Mouse (Mus musculus): ENCODE data around the gene Ecm2. TPM values are rescaled to one million over a fixed set of nuclear protein-coding genes. Genes with fewer than 3 reads are reported as not detected.

Gene Ecm2
- polyA plus RNA-seq, 1 experiment: 0.04 TPM

DNA sequence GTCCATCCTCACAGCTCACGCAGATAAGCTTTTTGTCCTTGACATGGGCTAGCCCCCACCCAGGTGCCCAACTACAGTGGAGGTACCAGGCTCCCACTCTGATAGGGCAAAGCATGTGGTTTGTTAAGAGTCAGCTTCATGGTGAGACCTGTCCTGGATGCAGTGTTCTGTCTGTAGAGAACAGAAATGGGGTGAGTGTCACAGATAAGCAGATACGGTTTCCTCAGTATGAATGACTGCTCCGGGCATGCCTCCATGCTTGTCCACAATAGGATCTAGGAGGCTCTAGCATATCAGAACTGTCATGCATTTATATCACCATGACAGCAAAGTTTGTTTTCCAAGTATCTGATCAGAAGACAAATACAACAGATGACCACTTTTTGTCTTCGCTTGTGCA is 38.7 kb upstream of the Ecm2 start:
- H3K4me3 ChIP-seq (ENCODE audit: insufficient read depth, poor library complexity, severe bottlenecking): no peak overlapping the region
- no peak for TF ChIP-seq CEBPB (IDR thresholded peaks at IDR 0.05; ENCODE audit: low read depth)
- TF ChIP-seq MYOD1 (IDR thresholded peaks at IDR 0.05; ENCODE audit: control insufficient read depth, insufficient read length, low read depth): no peak
- TF ChIP-seq CTCF (IDR thresholded peaks at IDR 0.05; ENCODE audit: control insufficient read depth, insufficient read depth, insufficient read length): no peak
- no peak for TF ChIP-seq MAX (IDR thresholded peaks at IDR 0.05)
- TF ChIP-seq USF1 (IDR thresholded peaks at IDR 0.05; ENCODE audit: low read depth): no peak
- TF ChIP-seq FOSL1 (IDR thresholded peaks at IDR 0.05; ENCODE audit: insufficient read depth, low read length, poor library complexity, severe bottlenecking): no peak
- TF ChIP-seq MYOG (IDR thresholded peaks at IDR 0.05; ENCODE audit: control insufficient read depth, extremely low read depth, insufficient read length): no peak
- H3K27me3 ChIP-seq (ENCODE audit: control insufficient read depth, insufficient read depth, insufficient read length): no peaks in the 10 kb centered on the region
- H3ac ChIP-seq (ENCODE audit: control insufficient read depth, insufficient read length, low read depth): no peak overlapping the region
- H3K79me2 ChIP-seq (ENCODE audit: control insufficient read depth, insufficient read depth): no peaks in the 10 kb centered on the region
- H3K36me3 ChIP-seq (ENCODE audit: control insufficient read depth, insufficient read depth): peaks cover 33% of the 10 kb centered on the region
- H3K79me3 ChIP-seq (ENCODE audit: low read depth): no peaks in the 10 kb centered on the region

DNA sequence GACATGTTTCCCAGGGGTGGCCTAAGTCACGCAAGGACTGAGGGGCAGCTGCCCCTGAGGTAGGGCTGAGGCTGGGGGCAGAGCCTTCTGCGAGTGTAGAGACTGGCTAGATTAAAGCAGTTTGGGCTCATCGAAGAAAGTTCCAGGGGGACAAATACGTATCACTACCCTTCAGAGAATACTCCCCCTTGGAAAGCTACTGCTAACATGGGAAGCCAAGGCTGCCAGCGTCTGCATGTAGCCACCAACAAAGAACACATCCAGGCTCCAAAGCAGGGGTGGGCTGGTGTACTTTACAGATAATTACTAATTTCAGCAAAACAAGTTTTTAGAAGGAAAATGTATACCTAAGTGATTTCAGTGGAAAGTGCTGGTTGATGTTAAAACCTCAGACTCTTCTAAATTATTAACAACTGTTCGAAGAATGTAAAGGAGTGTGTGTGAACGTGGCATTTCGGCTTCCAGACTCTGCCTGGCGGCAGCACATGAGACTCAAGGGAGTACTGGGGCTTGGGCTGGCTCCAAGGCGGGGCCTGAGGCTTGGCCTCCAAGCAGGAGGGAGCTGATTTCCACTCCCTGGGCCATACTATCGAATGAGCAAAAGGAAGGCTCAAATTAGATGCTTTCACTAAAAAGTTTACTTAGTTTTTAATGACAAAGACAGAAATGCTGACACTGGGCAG is 38.1 kb upstream of the Ecm2 start:
- no peak for TF ChIP-seq MYOG (IDR thresholded peaks at IDR 0.05; ENCODE audit: control insufficient read depth, extremely low read depth, insufficient read length)
- no peak for TF ChIP-seq USF1 (IDR thresholded peaks at IDR 0.05; ENCODE audit: low read depth)
- no peak for TF ChIP-seq MAX (IDR thresholded peaks at IDR 0.05)
- TF ChIP-seq FOSL1 (IDR thresholded peaks at IDR 0.05; ENCODE audit: insufficient read depth, low read length, poor library complexity, severe bottlenecking): no peak
- TF ChIP-seq MYOD1 (IDR thresholded peaks at IDR 0.05; ENCODE audit: control insufficient read depth, insufficient read length, low read depth): no peak
- TF ChIP-seq CEBPB (IDR thresholded peaks at IDR 0.05; ENCODE audit: low read depth): no peak
- no peak for TF ChIP-seq CTCF (IDR thresholded peaks at IDR 0.05; ENCODE audit: control insufficient read depth, insufficient read depth, insufficient read length)
- no peaks in the 10 kb centered on the region for H3K79me3 ChIP-seq (ENCODE audit: low read depth)

DNA sequence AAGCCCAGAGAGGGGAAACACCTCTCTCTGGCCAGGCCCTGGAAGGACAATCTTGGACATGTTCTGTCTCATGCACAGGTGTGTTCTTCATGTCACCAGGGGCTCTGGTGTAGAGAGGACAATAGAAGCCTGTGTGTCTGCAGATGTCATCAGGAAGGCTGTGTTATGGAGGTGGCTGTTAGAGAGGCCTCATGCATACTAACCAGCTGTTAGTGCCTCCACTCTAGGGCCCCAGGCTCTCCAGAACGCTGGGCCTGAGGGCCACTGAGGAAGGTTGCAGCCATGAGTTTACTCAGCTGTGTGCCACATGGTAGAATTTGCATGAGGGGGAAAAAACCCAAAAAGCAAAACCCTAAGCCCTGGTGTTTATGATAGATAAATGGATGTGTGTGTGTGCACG is 37.0 kb upstream of the Ecm2 start:
- TF ChIP-seq MYOD1 (IDR thresholded peaks at IDR 0.05; ENCODE audit: control insufficient read depth, insufficient read length, low read depth) (no peak), MYOG (IDR thresholded peaks at IDR 0.05; ENCODE audit: control insufficient read depth, extremely low read depth, insufficient read length) (no peak), MAX (IDR thresholded peaks at IDR 0.05) (no peak), USF1 (IDR thresholded peaks at IDR 0.05; ENCODE audit: low read depth) (no peak), CEBPB (IDR thresholded peaks at IDR 0.05; ENCODE audit: low read depth) (no peak), CTCF (IDR thresholded peaks at IDR 0.05; ENCODE audit: control insufficient read depth, insufficient read depth, insufficient read length) (no peak), FOSL1 (IDR thresholded peaks at IDR 0.05; ENCODE audit: insufficient read depth, low read length, poor library complexity, severe bottlenecking) (no peak)
- H3K4me3 ChIP-seq (ENCODE audit: insufficient read depth, poor library complexity, severe bottlenecking): no peak overlapping the region
- peaks cover 19% of the 10 kb centered on the region for H3K36me3 ChIP-seq (ENCODE audit: control insufficient read depth, insufficient read depth)
- H3ac ChIP-seq (ENCODE audit: control insufficient read depth, insufficient read length, low read depth): no peak overlapping the region
- no peaks in the 10 kb centered on the region for H3K27me3 ChIP-seq (ENCODE audit: control insufficient read depth, insufficient read depth, insufficient read length)
- H3K79me2 ChIP-seq (ENCODE audit: control insufficient read depth, insufficient read depth): no peaks in the 10 kb centered on the region
- no peaks in the 10 kb centered on the region for H3K79me3 ChIP-seq (ENCODE audit: low read depth)

More for the DNA sequence above, 38.1 kb upstream of the Ecm2 start:
- Histone ChIP-seq H3K79me2 (ENCODE audit: control insufficient read depth, insufficient read depth) (no peaks in the 10 kb centered on the region), H3K4me3 (ENCODE audit: insufficient read depth, poor library complexity, severe bottlenecking) (no peak overlapping the region), H3K27me3 (ENCODE audit: control insufficient read depth, insufficient read depth, insufficient read length) (no peaks in the 10 kb centered on the region), H3K36me3 (ENCODE audit: control insufficient read depth, insufficient read depth) (peaks cover 27% of the 10 kb centered on the region), H3ac (ENCODE audit: control insufficient read depth, insufficient read length, low read depth) (no peak overlapping the region)

DNA sequence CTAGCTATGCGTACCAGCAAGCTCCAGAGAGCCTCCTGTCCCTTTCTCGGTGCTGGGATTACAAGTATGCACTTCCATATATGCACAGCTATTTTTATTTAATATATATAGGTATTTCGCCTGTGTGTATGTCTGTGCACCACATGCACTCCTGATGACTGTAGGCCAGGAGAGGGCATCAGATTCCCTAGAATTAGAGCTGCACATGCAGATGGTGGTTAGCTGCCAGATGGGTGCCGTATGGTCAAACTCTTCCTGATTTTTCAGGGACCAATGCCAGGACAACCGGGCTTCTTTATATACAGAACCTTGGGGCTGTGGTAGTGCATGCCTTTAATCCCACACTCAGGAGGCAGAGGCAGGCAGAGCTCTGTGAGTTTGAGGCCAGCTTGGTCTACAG is 35.6 kb upstream of the Ecm2 start:
- Histone ChIP-seq H3K79me2 (ENCODE audit: control insufficient read depth, insufficient read depth) (no peaks in the 10 kb centered on the region), H3K4me3 (ENCODE audit: insufficient read depth, poor library complexity, severe bottlenecking) (no peak overlapping the region), H3K36me3 (ENCODE audit: control insufficient read depth, insufficient read depth) (peaks cover 12% of the 10 kb centered on the region), H3K27me3 (ENCODE audit: control insufficient read depth, insufficient read depth, insufficient read length) (no peaks in the 10 kb centered on the region), H3K79me3 (ENCODE audit: low read depth) (no peaks in the 10 kb centered on the region), H3ac (ENCODE audit: control insufficient read depth, insufficient read length, low read depth) (no peak overlapping the region)
- no peak for TF ChIP-seq MAX (IDR thresholded peaks at IDR 0.05)
- TF ChIP-seq USF1 (IDR thresholded peaks at IDR 0.05; ENCODE audit: low read depth): no peak
- no peak for TF ChIP-seq MYOG (IDR thresholded peaks at IDR 0.05; ENCODE audit: control insufficient read depth, extremely low read depth, insufficient read length)
- TF ChIP-seq MYOD1 (IDR thresholded peaks at IDR 0.05; ENCODE audit: control insufficient read depth, insufficient read length, low read depth): no peak
- TF ChIP-seq CEBPB (IDR thresholded peaks at IDR 0.05; ENCODE audit: low read depth): no peak
- no peak for TF ChIP-seq CTCF (IDR thresholded peaks at IDR 0.05; ENCODE audit: control insufficient read depth, insufficient read depth, insufficient read length)
- TF ChIP-seq FOSL1 (IDR thresholded peaks at IDR 0.05; ENCODE audit: insufficient read depth, low read length, poor library complexity, severe bottlenecking): no peak

DNA sequence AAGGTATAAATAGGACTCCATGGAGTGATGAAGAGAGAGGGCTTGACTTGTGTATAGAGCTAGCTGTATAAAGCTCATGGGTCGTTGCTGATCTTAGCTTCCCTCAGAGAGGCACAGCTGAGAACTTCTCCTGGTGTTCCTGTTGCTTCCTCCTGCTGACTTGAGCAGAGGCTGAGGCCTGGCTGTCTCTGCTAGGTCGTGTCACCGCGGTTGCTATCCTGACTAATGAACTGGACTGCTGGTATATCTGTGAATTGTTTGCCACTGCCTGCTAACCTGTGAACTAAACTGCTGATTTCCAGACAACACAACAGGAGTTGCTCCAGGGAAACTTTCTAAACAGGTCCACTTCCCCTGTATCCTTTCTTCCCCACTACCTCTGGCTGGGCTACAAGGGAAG is 34.3 kb upstream of the Ecm2 start:
- no peak overlapping the region for H3ac ChIP-seq (ENCODE audit: control insufficient read depth, insufficient read length, low read depth)
- peaks cover 3% of the 10 kb centered on the region for H3K36me3 ChIP-seq (ENCODE audit: control insufficient read depth, insufficient read depth)
- no peaks in the 10 kb centered on the region for H3K79me2 ChIP-seq (ENCODE audit: control insufficient read depth, insufficient read depth)
- no peak overlapping the region for H3K4me3 ChIP-seq (ENCODE audit: insufficient read depth, poor library complexity, severe bottlenecking)
- H3K27me3 ChIP-seq (ENCODE audit: control insufficient read depth, insufficient read depth, insufficient read length): no peaks in the 10 kb centered on the region
- TF ChIP-seq MAX (IDR thresholded peaks at IDR 0.05) (no peak), MYOG (IDR thresholded peaks at IDR 0.05; ENCODE audit: control insufficient read depth, extremely low read depth, insufficient read length) (no peak), CEBPB (IDR thresholded peaks at IDR 0.05; ENCODE audit: low read depth) (no peak), USF1 (IDR thresholded peaks at IDR 0.05; ENCODE audit: low read depth) (no peak), MYOD1 (IDR thresholded peaks at IDR 0.05; ENCODE audit: control insufficient read depth, insufficient read length, low read depth) (no peak), CTCF (IDR thresholded peaks at IDR 0.05; ENCODE audit: control insufficient read depth, insufficient read depth, insufficient read length) (no peak), FOSL1 (IDR thresholded peaks at IDR 0.05; ENCODE audit: insufficient read depth, low read length, poor library complexity, severe bottlenecking) (no peak)
- no peaks in the 10 kb centered on the region for H3K79me3 ChIP-seq (ENCODE audit: low read depth)
